Mouse (Mus musculus): ENCODE measurements around the gene Spag8.

The Spag8 gene

DNA sequence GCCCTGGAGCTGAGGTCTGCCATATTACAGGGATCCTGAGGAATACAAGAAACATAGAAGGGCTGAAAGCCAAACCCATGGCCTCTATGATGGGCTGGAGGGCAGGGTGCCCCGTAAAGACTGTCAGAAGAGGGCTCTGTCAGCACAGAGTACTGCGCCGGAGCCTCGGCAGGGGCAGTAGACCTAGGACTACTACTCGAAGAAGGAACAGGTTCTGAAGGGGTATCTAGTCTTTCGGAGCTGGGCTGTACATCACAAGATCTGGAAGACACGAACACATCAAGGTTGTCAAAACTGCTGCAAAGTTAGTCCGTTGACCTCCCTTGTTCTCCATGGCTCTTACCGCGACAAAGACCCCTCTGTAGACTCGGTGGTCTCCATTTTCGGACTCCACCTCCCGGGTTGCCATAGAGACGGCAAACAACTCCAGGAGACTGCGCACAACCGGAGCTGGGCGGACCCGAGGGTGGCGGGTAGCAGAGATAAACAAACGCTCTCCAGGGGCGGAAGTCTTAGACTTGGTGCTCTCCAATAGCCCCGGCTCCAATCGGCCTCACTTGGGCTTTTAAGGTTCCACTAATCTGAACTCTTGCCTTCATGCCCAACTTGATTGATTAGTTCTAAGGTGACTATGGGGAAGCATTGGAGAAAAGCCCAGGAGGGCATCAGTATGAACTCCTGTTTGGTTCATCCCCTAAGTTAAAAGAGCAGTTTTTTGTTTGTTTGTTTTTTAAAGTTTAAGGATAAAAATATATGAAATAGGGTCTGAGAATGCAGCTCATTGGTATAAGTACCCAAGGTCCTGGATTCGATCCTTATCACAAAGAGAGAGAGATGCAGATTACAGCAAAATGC lies at the start of gene Spag8:
Spag8 (minus strand) TSS at position 434 of the 855 bp plus-strand sequence.
- TF ChIP-seq GATA4 (IDR thresholded peaks at IDR 0.05; ENCODE audit: insufficient replicate concordance, low read length) = no peak; the same call in 1 of the 2 replicates

DNA sequence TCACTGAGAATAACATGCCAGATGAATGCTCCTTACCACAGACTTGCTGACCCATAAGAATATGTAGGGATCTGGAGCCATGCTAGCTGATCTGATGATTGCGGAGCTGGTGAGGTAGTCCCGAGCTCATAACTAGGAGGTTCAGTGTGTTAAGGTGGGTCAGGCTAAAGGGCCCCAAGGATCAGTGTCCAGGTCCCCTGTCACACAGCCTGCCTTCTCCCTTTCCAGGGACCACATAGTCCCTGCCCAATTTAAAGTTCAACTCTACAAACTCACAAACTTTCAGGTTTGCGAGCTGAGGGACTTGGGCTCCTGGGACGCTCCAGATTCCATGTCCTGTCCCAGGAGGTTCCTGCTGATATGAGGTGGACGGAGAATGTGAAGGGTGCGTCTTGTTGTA lies 47.3 kb upstream of the Spag8 start, which contains the start of gene Olfr70:
Olfr70 (minus strand) TSS at position 101 of the 400 bp plus-strand sequence.
- TF ChIP-seq GATA4 (IDR thresholded peaks at IDR 0.05; ENCODE audit: insufficient replicate concordance, low read length) = no peak

DNA sequence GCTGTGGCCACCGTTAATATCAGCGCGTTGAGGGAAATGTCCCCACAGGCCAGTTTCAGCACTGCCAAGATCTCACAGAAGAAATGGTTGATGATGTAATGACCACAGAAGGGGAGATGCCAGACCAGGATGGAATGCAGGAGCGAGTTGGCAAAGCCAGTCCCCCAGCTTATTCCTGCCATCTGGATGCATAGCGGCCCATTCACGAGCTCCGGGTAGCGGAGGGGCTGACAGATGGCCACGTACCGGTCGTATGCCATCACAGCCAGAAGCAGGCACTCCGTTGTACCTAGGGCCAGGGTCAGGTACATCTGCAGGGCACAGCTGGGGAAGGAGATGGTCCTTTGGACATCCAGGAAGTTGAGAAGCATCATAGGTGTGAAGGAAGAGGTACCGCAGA lies 43.2 kb upstream of the Spag8 start:
- no peak for TF ChIP-seq GATA4 (IDR thresholded peaks at IDR 0.05; ENCODE audit: insufficient replicate concordance, low read length)

DNA sequence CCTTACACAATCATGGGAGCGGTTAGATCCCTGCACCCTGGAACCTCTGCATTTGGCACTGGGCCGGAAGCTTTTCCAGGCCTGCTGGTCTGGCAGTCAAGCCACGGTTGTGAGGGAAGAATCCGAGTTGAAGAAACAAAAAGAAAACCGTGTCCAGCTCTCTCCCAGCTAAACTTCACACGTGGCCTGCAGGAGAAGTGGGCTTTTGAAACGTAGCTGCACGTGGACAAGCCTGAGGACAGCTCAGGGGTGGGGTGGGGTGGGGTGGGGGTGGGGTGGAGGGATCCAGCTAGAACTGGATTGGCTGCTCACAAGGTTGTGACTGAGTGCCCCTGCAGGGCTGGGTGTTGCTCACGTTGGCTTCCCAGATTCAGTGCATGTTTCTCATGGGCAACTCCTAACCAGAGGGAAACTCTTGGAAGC lies 41.9 kb upstream of the Spag8 start:
- no peak for TF ChIP-seq GATA4 (IDR thresholded peaks at IDR 0.05; ENCODE audit: insufficient replicate concordance, low read length)

DNA sequence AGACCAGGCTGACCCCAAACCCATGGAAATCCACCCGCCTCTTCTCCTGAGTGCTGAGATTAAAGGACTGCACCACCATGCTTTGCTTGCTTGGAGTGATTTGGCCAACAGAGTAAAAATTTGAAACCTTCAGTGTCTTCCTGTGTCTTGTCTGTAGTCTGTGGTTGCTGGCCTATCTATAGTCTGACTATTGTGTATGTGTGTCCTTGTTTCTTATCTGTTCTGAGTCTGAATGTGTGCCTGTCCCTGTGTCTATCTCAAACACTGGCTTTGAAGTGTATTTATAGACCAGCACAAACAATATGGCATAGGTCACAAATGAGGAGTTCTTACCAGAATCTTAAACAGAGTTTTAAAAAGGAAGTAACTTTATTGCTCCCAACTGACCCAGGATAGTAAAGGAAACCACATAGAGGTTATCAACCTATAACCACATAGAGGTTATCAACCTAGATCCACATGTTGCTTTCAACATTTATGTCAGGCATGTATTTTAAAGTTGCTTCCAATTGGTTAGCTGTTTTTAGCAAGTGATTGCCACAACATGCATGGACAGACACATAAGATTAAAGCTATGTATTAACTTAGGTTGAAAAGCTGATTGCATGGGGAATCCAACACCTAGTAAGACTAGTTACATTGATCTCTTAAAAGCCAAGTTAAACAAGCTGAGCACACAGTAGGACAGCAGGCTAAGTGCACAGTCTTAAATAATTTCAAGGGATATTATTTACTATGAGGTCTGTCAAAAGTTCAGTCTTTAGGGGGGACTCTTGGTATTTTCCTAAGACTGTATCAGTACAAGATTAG lies 41.2 kb upstream of the Spag8 start:
- TF ChIP-seq GATA4 (IDR thresholded peaks at IDR 0.05; ENCODE audit: insufficient replicate concordance, low read length) = no peak

DNA sequence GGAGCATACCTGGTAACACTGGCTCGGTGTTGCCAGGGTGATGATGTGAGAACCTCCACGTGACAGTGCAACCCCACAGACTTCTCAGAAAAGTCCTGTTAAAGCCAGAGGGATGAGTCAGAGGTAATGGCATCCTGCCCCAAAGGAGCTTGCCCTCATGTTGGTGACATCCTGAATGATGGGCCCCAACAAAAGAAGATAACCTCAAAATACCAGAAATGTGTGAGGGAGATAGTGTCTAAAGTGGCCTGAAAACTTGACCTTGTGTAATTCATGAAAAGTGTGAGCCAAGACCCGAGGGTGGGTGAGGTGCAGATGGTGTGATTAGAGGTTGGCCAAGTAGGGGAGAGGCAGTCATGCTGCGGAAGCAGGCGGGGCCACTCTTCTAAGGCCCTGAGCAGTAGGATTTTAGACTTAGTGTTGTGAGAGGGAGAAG lies 40.4 kb upstream of the Spag8 start:
- no peak for TF ChIP-seq GATA4 (IDR thresholded peaks at IDR 0.05; ENCODE audit: insufficient replicate concordance, low read length)

DNA sequence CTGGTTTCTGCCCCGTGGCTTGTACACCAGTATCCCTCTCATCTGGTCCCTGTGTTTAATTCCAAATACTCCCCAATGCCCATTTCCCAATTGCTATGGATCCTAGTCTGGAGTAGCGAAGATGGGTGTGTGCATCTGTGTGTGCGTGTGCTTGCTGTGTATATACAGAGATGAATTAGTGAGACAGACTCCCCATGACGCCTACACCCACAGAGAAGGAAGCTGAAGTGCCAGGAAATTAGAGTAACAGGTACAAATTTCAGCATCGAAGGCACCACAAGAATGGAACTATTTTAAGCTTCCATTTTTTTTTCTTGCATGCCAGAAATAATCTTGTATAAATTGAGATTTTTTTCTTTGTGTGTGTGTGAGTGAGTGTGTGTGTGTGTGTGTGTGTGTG lies 37.6 kb upstream of the Spag8 start:
- no peak for TF ChIP-seq GATA4 (IDR thresholded peaks at IDR 0.05; ENCODE audit: insufficient replicate concordance, low read length)

DNA sequence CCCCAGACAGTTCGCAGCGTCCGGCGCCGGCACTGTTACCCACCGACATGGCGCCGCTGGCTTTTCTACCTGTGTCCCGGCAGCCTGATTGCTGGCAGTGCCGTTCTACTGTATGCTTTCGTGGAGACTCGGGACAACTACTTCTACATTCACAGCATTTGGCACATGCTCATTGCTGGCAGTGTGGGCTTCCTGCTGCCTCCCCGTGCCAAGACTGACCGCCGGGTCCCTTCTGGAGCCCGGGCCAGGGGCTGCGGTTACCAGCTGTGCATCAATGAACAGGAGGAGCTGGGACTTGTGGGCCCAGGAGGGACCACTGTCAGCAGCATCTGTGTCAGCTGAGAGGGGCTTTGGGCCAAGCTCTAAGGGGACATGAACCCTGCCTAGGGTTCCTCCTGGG lies 36.6 kb upstream of the Spag8 start:
- TF ChIP-seq GATA4 (IDR thresholded peaks at IDR 0.05; ENCODE audit: insufficient replicate concordance, low read length) = no peak

DNA sequence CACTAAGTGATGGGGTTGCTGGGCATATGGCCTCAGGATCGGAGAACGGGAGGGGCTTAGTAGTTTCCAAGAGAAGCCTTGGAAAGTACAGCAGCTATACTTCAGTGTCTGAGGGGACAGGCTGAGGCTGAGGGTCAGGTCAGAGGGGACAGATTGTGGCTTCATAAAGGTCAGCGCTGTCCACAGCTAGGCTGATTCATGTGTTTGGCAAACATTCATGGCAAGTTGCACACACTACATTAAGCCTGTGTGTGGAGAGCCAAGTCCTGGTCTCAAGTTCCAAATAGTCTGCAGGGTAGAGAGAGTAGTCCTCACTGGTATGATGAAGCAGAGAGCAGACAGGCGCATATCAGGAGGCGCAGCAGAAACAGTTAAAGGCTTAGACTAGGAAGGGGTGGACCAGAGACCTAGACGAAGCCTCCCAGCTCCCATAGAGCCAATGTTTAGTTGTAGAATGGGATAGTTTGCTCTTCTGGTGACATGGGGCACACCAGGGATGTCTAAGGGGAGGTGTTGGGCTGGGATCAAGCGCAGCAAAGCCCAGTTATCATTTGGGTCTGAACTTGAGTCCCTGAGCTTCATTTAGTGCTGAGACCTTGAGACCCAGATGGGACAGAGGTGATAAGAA lies 26.1 kb upstream of the Spag8 start:
- no peak for TF ChIP-seq GATA4 (IDR thresholded peaks at IDR 0.05; ENCODE audit: insufficient replicate concordance, low read length)

DNA sequence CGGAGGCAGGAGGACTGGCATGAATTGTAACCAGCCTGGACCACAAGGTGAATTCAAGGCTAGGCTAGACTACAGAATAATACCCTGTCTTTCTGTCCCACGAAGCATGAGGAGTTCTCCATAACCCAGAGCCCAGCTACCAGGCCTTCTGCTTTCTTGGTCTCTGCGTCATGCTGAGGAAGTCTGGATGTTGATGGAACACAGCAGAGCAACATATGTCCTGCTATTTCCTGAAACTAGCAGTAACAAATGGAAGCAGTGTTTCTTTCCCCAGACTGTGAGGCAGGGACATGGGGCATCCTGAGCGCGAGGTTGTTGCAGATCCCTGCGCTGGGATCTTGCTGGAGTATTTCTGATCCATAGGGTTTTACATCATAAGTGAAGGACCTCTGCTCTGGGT lies 25.1 kb upstream of the Spag8 start:
- TF ChIP-seq GATA4 (IDR thresholded peaks at IDR 0.05; ENCODE audit: insufficient replicate concordance, low read length) = no peak

DNA sequence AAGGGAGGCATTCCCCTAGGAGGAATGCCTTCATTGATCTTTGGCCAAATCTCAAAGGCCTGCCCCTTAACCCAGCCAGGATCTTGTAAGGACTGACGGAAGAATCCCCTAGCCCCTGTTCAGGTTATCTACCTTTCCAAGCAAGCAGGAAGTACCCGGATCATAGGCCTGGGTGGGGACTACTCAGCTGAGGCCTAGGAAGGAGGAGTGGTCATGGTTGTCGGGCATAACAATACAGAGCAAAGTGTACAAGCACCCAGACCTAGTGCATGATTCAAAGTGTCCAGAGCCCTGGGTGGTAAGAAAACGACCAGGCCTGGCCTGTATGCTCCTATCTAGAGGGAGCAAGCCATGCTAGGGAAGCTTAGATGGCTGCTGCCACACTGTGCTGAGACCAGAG lies 22.2 kb upstream of the Spag8 start:
- TF ChIP-seq GATA4 (IDR thresholded peaks at IDR 0.05; ENCODE audit: insufficient replicate concordance, low read length) = no peak

DNA sequence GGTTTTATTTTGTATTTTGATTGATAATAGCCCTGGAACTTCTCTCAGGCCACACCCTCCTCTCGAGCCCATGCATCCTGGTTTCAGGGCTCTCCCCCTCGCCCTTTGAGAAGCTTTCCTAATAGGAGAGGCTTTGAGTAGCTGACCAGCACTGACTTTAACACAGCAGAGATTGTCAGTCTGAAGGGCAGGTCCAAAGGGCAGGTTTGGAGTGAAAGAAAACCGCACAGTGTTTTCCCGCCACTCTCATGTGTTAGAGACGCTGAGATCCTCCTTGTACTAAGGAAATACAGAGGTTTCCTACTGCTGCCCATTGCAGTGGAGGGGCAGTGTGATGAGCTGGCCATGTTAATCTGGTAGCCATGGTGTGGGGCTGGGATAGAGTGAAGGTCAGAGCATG lies 21.6 kb upstream of the Spag8 start:
- no peak for TF ChIP-seq GATA4 (IDR thresholded peaks at IDR 0.05; ENCODE audit: insufficient replicate concordance, low read length)

DNA sequence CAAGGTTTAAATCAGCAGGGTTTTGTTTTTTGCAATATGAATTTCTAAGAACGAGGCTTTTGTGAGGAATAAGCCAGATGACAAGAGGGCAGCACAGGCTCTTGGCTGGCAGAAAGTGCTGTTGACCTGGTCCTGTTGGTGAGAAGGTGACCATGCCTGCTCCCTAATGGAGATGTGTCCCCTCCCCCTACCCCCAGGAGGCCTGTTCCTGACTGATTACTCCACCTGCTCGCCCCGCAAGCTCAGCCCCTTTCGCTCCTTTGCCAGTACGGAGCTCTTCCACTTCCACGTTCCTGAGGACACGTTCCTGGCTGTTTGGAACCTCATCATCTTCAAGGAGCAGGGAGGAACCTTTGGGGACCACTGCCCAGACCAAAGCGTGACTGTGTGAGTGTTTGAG lies 20.3 kb upstream of the Spag8 start:
- TF ChIP-seq GATA4 (IDR thresholded peaks at IDR 0.05; ENCODE audit: insufficient replicate concordance, low read length) = no peak

DNA sequence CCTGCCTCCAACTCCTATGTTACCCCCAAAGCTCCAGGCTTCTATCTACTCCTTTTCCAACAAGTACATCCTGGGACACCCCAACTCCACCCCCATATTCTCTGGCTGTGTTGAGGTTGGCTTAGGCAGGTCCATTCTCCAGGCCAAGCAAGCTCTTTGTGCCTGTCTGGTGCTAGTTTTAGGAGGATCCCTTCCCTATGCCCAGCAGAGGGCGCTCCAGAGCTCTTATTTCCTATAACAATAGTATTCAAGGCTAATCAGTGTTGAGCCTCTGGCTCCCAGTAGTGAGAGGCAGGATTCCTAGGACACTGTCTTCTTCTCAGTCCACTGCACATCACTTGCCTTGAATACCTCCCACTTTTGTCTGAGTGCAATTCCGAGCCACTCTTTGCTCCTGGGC lies 18.7 kb upstream of the Spag8 start:
- TF ChIP-seq GATA4 (IDR thresholded peaks at IDR 0.05; ENCODE audit: insufficient replicate concordance, low read length) = no peak

DNA sequence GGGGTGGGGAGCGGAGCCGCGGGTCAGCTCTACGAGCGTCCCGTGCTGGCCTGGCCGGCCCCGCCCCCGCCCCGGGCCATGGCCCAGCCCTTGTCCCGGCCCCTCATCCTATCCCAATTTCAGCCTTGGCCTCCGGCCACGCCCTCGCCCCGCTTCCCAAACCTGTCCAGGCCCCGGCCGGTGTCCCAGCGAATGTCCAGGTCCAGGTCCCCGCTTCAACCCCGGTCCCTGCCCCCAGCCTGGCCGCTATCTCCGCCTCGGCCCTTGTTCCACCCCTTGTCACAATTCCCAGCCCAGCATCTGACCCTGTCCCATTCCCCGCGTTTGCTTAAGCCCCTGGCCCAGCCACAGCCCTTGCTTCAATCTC lies 16.0 kb upstream of the Spag8 start:
- TF ChIP-seq GATA4 (IDR thresholded peaks at IDR 0.05; ENCODE audit: insufficient replicate concordance, low read length) = no peak
